Mouse (Mus musculus): ENCODE results near the gene Serpinc1.

- TF ChIP-seq CTCF (IDR thresholded peaks at IDR 0.05; ENCODE audit: borderline replicate concordance, insufficient read depth, low read depth, low read length) (no peak), POLR2A (IDR thresholded peaks at IDR 0.05; ENCODE audit: borderline replicate concordance, insufficient read depth, low read length) (no peak)
These were observed at the start of gene Serpinc1 for GRCm38 (mm10) chr1:160978071-160978735.
